Mouse (Mus musculus): ENCODE measurements around the gene Myh11.

Gene Myh11

DNA sequence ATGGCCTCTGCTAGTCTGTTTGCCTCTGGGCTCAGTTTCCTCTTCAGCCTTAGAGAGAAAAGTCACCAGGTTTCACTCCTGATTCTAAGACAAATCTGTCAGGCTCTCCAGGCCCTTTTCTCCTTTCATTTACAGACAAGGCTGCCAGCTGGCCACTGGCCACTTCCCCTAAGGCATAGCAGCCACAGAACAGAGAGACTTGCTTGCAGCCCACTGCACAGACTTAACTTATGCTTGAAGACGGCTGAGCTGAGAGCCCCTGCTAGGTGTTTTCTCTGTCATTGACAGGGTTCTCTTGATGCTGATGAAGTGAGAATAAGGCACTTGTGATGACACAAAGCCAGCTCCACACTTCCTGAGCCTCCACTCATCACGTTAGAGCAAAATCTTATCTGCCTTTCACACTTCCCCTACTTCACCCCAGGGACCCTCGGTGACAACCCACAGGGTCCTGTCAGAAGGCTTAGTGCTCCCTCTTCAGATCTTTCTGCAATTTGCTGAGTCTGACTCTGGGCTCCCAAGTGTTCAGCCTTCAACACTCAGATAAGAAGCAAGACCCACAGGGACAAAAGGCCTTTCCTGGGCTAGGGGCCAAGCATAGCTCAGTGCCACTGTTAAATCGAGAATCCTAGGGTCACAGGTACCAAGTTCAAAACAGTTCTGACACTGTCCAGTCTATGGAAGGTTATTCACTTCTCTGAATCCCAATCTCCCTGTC lies 25.8 kb downstream of the Myh11 start:
- no peak for ATAC-seq (ENCODE audit: low TSS enrichment)

DNA sequence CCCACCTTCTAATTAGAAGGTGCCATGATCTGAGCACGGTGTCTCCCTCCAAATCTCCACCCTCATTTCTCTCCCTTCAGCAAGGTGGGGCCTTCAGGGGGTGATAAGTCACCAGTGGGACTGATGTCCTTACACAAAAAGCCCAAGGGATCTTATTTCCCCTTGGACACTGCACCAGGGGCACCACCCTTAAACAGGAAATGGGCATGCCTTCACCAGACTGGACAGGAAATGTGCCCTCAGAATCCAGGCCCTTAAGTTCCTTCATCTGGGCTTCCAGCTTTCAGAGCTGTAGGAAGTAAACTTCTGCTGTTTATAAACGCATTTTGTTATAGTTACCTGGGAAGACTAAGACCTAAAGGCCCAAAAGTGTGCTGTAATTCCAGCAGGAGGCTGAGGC lies 26.7 kb downstream of the Myh11 start:
- no peak for ATAC-seq (ENCODE audit: low TSS enrichment)

DNA sequence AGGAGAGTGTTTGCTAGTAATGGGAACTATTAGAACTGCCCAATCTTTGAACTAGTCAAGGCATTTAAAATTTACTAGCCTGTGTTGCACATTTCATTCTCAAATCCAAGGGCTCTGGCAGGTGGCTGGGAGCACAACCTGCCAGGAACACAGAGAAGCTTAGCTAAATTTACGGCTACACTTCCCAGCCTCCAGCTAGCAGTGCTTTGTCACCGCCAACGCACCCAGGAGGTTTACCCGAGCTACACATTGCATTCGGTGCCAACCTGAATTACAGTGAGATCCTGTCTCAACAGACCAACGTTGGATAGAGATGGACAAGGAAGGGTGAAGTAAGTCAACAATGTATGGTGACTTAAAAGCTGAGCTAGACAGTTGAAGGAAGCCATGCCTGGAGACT lies 27.9 kb downstream of the Myh11 start:
- ATAC-seq (ENCODE audit: low TSS enrichment) = peak; percentile 83

DNA sequence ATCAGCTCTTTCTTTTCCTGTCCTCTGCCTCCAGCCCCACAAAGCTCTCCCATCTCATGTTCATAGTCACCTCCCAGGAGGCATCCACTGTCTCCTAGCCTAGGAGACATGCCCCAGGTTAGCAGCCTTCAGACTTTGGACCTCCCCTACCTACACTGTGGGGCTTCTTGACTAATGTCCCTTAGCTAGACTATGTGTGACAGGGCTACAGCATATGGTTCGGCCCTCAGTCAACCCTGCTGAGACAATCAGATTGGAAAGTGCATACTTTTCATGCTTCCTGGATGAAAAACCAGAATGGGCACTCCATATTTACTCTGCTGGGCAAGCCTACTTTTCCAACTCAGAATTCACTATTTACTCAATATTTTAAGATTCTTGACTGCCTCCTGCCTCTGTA lies 28.8 kb downstream of the Myh11 start:
- no peak for ATAC-seq (ENCODE audit: low TSS enrichment)

DNA sequence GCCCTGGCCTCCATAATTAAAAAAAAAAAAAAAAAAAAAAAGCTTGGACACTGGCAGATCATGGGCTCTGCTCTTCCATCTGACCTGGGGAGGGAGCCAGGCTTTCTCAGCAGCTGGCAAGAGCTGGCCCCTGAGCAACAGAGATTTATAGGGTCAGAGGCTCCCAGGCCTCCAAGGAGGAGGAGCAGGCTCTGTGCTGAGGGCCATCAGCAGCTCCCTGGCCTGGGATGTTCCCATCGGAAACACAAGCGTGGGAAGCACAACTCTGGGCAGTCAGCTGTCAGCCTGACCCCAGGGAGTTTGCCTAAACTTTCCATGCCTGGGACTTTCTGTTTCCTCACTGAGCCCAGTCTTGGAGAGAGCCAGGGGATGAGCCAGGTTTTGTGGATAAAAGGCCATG lies 32.3 kb downstream of the Myh11 start:
- ATAC-seq (ENCODE audit: low TSS enrichment) = no peak

DNA sequence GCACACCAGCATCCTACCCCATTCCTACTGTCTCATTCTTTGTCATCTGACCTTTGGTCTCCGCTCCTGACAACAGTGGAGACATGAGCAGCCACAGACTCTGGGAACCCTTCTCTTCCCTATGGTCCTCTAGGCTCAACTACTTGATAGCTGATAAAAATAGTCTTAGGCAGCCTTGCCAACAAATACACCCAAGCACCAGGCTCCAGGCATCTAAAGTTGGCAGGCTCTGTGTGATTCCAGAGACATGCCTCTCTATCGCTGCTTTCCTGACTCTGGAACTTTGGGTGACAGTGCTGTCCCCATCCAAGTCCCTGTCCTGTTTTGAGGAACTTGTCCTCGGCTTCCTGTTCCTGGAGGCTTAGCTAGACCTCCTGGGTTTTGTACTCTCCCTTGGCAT lies 37.6 kb downstream of the Myh11 start:
- no peak for ATAC-seq (ENCODE audit: low TSS enrichment)

DNA sequence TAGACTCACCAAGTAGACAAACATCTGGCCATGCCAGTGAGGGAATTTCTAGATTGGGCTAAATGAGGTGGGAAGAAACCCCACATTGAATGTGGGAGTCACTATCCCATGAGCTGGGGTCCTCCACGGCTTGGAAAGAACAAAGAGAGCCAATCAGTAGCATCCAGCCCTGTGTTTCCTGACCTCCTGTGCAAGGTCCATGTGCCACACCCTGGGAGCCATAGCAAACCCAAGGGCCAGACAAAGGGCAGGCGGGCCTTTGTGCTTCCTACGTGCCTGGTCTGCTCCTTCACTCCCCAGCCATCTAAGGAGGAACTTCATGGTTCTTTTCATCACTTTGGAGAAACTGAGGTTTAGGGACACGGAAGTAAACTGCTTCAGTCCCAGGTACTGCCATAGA lies 38.3 kb downstream of the Myh11 start:
- ATAC-seq (ENCODE audit: low TSS enrichment) = no peak

DNA sequence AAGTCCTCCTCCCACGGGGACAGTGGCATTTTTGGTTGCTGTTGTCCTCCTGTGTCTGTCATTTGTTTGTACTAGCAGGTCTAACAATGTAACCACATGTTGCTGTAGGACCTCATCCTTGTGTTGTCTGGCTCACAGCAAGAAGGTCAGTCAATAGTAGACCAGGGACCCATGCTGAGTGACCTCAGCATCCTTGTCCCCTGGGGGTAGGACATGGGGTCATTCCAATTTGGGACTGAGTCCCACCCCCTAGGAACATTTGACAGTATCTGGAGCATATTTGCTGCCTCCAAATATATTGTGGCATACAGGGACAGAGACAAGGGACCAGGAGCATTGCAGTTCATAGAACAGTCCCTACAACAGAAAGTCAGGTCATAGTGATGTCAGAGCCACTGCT lies 41.3 kb downstream of the Myh11 start:
- no peak for ATAC-seq (ENCODE audit: low TSS enrichment)

DNA sequence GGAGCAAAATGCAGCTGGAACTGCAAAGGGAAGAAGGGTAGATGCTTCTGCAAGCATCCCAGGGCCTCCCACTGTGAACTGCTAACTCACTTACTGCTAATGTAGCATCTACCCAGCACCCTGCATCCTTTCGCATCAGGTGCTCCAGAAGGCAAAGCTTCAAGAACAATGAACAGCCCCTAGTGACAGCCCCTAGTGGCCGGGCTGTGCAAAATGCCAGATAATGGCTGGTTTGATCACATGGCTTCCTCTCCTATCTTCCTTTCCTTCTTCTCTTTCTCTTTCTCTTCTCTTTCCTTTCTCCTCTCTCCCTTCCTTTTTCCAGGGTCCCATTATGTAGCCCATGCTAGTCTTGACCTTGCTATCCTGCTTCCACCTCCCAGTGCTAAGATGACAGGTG lies 48.6 kb downstream of the Myh11 start:
- no peak for ATAC-seq (ENCODE audit: low TSS enrichment)

DNA sequence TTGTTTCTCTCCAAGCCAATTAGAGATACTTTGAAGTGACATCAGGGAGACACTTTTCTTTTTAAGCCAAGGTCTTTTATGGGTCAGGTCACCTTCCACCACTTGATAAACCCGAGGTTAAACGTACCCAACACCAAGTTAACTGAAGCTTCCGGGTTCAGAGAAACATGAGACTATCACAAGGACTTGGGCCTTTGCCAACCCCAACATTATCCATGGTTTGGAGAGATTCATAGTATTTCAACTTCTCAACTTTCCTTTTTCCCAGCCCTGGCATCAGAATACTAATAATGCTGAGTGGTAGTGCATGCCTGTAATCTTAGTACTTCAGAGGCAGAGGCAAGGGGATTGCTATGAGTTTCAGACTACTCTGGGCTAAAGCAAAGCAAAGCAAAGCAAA lies 49.1 kb downstream of the Myh11 start:
- ATAC-seq (ENCODE audit: low TSS enrichment) = no peak

DNA sequence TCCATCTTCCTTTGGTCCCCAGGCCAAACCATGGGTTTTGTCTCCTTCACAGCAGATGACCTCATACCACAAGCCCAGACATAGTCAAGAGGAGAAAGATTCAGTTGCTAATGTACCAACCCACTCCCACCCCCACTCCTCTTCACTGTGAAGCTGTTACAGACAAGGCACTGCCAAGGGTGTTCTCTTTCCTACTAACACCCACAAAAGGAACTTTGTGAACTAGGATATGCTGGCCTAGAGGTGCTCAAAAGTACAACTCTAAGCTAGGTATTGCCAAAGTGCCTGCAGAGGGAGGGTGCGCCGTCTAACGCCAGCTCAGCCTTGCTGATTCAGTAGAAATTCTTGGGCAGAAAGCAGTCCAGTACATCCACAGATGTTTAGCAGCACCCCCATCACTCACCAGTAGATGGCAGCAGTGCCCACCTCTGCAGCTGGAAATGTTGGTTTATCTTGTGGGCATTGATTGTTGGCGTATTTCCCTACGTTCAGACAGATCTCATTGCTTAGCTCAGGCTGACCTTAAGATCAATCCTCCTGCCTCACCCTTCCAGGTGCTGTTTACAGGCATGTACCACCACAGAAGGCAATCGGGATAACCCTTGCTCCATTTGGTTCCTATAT lies 54.0 kb downstream of the Myh11 start:
- ATAC-seq (ENCODE audit: low TSS enrichment) = peak; percentile 95

DNA sequence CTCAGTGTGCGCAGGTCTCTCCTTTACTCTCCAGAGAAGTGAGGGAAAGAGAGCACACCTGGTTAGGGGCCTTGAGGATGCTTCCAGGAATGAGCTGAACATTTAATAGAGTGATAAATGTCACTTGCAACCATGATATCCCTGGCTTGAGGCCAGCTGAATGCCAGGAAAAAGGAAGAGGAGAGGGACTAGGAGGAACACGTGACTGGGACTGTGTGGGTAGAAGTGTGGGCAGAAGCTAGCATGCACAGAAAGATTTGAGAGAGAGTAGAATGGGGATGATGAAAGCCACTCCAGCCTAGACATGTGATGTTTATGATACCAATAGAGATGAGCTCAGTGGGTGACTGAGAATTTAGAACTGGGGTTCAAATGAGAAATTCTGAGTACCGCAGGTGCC lies 76.0 kb downstream of the Myh11 start:
- peak; percentile 47 for ATAC-seq (ENCODE audit: low TSS enrichment)

DNA sequence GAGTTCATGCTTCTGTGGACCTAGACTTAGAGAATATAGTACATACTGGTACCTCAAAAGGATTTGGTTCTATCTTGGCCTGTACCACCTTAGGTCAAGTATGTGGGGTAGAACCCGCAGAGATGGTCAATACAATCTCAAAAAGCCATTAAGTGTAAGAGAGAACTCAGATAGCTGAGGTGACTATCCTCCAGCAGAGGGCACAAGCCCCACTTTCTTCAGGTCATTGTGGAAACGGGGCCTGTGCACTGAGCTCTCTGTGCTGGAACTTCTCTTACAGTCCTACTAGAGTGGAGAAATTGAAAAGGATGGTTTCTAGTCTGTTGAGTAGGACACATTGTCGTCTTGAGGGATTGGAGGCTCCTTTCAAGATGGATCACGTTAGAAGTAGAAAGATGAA lies 92.4 kb downstream of the Myh11 start:
- no peak for ATAC-seq (ENCODE audit: low TSS enrichment)

DNA sequence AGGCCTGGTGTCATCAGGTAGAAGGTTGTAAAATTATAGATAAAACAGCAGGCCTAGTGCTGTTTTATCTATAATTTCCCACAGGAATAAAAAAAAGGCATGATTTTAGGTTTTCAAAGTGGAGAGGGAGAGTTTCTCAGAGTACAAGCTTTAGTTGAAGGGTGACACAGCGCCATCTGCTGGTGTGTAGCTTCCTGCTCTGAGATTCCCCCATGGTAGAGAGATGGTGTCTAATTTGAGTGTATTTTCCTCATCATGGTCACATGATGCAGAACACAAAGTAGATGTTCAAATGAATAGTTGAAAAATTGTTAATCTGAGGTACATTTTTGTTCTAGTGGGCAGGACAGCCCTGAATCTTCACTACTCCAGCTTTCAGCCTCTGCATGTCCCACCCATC lies 95.7 kb downstream of the Myh11 start:
- ATAC-seq (ENCODE audit: low TSS enrichment) = peak; percentile 83

DNA sequence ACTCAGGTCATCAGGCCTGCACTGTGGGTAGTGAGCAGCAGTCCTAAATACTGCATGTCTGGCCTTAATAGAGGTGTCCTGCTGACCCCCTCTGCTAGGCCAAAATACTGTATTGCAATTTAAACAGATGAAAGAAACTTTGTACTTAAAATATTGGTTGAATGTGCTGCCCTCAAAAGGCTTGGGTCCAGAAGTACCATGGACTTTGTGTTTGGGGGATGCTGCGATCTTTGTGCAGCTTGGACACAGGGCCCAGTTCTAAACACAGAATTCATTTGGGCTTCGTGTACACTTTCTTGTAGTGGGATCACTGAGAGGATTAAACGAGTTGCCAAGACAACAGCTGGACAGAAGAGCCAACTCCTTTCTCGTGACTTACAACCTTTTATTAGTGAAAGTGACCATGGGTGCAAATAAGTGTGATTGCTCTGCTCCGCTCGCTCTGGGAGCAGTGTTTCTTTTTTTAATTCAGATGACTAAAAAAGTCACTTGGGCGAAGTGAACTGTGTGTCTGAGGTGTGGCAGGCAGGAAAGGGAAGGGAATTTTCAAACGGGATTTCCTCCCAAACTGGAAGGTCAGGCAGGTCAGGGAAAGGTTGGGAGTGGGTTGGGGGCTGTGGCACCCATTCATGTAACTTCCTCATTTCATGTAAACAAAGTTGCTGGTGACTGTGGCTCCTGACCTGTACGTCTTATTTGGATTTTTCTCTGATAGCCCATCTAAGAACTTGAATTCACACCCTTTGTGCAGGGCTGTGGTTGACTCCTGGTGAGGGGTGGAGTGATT lies 96.8 kb downstream of the Myh11 start:
- no peak for ATAC-seq (ENCODE audit: low TSS enrichment)

DNA sequence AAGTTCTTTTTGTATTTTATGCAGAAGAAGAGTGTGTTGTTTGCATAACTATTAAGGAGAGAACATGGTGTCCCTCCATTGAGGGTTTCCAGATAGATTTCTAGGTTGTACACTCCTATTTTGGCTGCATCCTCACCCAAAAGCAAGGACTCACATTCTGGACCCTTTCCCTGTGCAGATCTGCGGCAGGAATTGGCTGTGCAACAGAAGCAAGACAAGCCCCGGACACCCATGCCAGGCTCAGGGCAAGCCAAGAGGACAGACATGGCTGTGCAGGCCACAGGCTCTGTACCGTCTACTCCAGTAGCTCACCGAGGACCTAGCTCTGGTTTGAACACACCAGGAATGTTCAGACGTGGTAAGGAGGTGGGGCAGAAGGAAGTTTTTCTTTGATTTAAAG lies 105.7 kb downstream of the Myh11 start:
- ATAC-seq (ENCODE audit: low TSS enrichment) = no peak

DNA sequence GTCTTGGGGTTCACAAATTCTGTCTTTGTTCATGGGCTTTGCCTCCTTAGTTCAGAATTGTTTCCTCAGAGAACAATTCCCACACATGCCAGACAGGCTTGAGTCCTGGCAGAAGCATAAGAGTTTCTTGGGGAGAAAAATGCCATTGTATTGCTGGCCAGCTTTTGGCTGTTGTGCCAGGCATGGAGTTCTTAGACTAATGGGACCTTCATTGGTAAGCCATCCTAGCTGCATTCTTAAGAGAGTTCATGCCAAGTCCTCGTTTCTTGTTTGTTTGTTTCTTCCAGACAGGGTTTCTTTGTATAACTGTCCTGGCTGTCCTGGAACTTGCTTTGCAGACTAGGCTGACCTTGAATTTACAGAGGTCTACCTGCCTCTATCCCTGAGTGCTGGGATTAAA lies 107.3 kb downstream of the Myh11 start:
- no peak for ATAC-seq (ENCODE audit: low TSS enrichment)

DNA sequence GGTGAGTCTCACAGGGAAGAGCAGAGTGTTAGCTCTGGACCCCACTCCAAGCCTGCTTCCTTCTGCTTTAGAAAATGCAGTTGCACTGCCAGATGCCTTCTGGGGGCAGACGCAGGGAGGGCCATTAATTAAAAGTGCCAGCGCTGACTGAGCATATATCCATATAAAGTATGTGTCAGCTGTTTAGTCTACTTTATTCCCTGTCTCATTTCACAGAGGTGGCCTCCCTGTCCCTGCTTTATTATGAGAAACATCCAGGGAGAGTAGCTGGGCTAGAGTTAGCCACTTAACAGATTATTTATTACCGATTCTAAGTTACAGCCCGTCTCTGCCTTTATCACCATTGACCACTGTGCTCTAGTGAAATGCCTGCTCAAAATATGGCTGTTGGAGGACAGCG lies 108.8 kb downstream of the Myh11 start:
- no peak for ATAC-seq (ENCODE audit: low TSS enrichment)

DNA sequence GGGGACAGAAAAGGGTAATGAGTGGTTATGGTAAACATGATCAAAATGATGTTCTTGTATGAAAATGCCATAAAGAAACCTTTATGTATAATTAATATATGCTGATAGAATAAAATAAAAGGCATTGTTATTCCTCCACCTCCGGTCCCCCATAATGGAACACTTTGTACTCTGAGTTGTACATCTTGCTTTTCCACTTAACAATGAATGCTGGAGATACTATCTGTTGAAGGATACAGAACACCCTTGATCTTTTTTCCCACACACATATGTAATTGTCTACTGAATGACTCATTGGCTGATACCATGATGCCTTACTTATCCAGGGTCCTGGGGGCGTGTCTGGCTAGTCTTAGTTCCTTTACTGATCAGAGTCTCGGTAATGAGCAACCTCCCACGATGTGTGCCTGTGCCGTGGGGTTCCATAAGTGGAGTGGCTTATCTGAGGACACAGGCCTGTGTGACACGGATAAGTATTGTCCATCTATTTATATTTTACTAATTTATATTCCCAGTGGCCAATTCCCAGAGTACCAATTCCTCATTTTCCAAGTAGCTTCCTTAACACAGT lies 110.9 kb downstream of the Myh11 start:
- no peak for ATAC-seq (ENCODE audit: low TSS enrichment)

DNA sequence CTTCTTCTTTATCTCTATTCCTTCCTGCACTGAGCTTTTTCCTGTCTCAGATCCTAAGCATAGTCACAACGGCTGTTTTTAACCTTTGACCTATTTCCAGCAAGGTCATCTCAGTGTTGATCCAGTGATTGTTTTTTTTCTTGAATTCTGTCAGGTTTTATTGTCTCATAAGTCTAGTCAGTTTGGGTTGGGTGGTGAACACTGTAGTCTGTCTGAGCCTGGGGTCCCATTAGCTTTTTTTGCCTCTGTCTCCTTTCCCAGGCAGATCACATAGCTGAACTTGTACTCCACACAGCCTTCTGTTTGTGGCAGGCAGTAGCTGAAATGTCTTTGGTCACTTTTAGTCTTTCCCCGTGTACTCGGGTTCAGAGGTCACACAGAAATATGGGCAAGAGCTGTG lies 113.1 kb downstream of the Myh11 start:
- ATAC-seq (ENCODE audit: low TSS enrichment) = no peak

DNA sequence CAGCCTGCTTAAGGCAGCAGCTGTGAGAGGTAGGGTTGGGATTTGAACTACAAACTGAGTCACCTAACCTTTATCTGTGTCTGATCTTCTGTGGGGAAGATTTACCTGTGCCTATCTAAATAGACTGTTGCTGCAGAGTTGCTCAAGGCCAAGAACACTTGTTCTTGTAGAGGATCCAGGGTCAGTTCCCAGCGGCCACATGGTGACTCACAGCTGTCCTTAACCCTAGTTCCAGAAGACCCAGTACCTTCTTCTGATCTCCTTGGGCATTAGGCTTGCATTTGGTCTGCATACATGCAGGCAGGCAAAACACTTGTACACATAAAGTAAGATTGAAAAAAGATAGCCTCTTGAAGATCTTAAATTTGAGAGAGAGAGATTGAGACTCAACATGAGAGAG lies 121.5 kb downstream of the Myh11 start:
- ATAC-seq (ENCODE audit: low TSS enrichment) = no peak

DNA sequence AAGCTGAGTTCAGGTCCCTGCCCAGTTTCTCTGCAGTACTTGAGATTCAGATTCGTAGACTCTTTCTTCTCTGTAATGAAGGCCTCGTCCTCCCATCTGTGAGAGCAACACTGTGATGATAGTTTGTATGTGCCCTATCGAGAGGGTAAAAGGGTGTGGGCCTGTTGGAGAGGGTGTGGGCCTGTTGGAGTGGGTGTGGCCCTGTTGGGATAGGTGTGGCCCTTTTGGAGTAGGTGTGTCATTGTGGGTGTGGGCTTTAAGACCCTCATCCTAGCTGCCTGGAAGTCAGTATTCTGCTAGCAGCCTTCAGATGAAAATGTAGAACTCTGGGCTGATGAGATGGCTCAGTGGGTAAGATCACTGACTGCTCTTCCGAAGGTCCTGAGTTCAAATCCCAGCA lies 124.7 kb downstream of the Myh11 start:
- ATAC-seq (ENCODE audit: low TSS enrichment) = no peak

DNA sequence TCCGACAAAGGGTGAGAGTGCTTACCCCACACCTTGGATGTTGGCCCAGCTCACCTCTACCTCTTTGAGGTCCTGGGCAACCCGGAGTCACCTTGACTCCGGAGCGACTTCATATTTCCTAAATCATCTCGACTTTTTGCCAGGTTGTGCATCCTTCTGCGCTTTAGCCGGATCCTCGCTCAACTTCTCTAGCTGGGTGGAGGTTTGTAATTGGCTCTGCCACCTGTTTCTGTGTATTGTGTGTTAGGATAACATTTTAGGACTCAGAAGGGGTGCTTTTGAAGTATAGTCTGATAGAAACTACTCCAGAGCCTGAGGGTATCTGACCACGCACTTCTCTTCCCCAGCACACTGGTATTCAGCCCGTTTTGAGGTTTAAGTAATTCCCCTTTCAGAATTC lies 127.4 kb downstream of the Myh11 start:
- ATAC-seq (ENCODE audit: low TSS enrichment) = no peak
